Mouse (Mus musculus) kidney, postnatal 0 days (tissue): Measurements from ENCODE around the gene C2cd5. TPM values are rescaled to one million over a fixed set of nuclear protein-coding genes. Genes with fewer than 3 reads are reported as not detected.

Source experiments
- ATAC-seq: fragments of 200-750 bp; cut with Nextera tagmentation; replicated peaks from 2 replicates; pipeline ENCODE4 v1.8.0; 2017; ENCODE audit warnings: low read depth, moderate number of reproducible peaks, moderate TSS enrichment, moderate library complexity; ENCODE audit not compliant: low FRiP score
- DNase-seq: peaks from one replicate; pipeline ENCODE4 v3.0.0-alpha.2; 2016; ENCODE audit warnings: low spot score
- H3K27ac ChIP-seq: fragments of 300-500 bp; sonication (generic); 2 replicates; pipeline ENCODE4 v1.5.1; 2014; ENCODE audit warnings: mild to moderate bottlenecking
- H3K27me3 ChIP-seq: fragments of 300-500 bp; sonication (generic); 2 replicates; pipeline ENCODE4 v1.6.1; 2014; ENCODE audit warnings: low read length, mixed read lengths; ENCODE audit not compliant: insufficient read depth
- H3K36me3 ChIP-seq: fragments of 300-500 bp; sonication (generic); 2 replicates; pipeline ENCODE4 v1.6.1; 2014; ENCODE audit warnings: low read length, mixed read lengths; ENCODE audit not compliant: insufficient read depth
- H3K4me1 ChIP-seq: fragments of 300-500 bp; sonication (generic); replicated peaks from 2 replicates; pipeline ENCODE4 v1.6.1; 2014; ENCODE audit warnings: antibody characterized with exemption, low read length, mixed read lengths; ENCODE audit not compliant: insufficient read depth
- H3K4me2 ChIP-seq: fragments of 300-500 bp; sonication (generic); 2 replicates; pipeline ENCODE4 v1.6.1; 2014; ENCODE audit warnings: mild to moderate bottlenecking, low read length, moderate library complexity, mixed read lengths
- H3K4me3 ChIP-seq: fragments of 300-500 bp; sonication (generic); replicated peaks from 2 replicates; pipeline ENCODE4 v1.5.1; 2014; ENCODE audit warnings: low read depth, low read length
- H3K9ac ChIP-seq: fragments of 300-500 bp; sonication (generic); 2 replicates; pipeline ENCODE4 v1.6.1; 2014; ENCODE audit warnings: low read depth, low read length
- H3K9me3 ChIP-seq: fragments of 300-500 bp; sonication (generic); replicated peaks from 2 replicates; pipeline ENCODE4 v1.6.1; 2016; ENCODE audit warnings: low read length, inconsistent platforms, mixed read lengths
- CTCF ChIP-seq: IDR thresholded peaks from 2 replicates; pipeline ENCODE4 v1.5.1; 2016; ENCODE audit warnings: antibody characterized with exemption, low read depth, mild to moderate bottlenecking, moderate library complexity
- WGBS: fragments of 180-500 bp; shearing (Covaris S2); extraction: QIAGEN DNeasy Blood & Tissue Kit; methylation state at CpG from one replicate; pipeline ENCODE4 v1.1.7; 2014; 5-methylcytosine and 5-hydroxymethylcytosine counted together
- polyA plus RNA-seq: library from polyadenylated mRNA; unstranded; fragments of >200 nt; fragmentation: Nextera tagmentation; extraction: Ambion mirVana; gene quantifications from 2 replicates; pipeline ENCODE4 v1.2.1, GENCODE M21; 2015

Gene C2cd5
- polyA plus RNA-seq, 1 experiment from 2014 or later, result 19.1 TPM

- TF ChIP-seq CTCF, result no peak
- H3K4me3 ChIP-seq, result no peak overlapping the region
- H3K9ac ChIP-seq, result no peak overlapping the region
- WGBS, result 72% methylated on average over 9 of the region's 9 CpGs
- no peak overlapping the region for H3K4me2 ChIP-seq
- no peaks in the 10 kb centered on the region for H3K27me3 ChIP-seq
- DNase-seq (no peak), ATAC-seq (no peak)
- peaks cover 6% of the 10 kb centered on the region; the same call in 1 of the 2 replicates for H3K36me3 ChIP-seq
- no peaks in the 10 kb centered on the region for H3K4me1 ChIP-seq
- H3K9me3 ChIP-seq, result no peaks in the 10 kb centered on the region
- no peak overlapping the region for H3K27ac ChIP-seq
These were observed 31.6 kb downstream of the C2cd5 start for GRCm38 (mm10) chr6:143068181-143068915.

DNA sequence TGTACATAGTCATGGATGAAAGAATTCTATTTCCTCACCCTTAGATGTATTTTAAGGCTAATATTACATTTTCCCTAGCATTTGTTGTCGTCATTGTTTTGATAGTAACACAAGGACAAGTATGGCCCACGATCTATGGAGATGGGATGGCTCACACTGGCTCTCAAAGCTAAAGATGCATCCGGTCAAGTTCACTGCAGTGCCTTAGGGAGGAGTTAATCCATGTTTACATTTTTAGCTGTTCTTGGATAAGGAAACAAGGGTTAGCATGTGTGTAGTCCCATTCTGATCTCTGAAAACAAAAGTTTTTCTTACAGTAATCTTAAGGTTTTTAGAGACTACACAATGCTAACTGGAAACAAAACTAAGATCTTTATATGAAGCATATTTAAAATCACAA lies 32.3 kb downstream of the C2cd5 start:
- no peak overlapping the region for H3K4me3 ChIP-seq
- H3K9me3 ChIP-seq, result no peaks in the 10 kb centered on the region
- whole genome bisulfite sequencing, result 35% methylated on average over 3 of the region's 3 CpGs
- H3K9ac ChIP-seq, result no peak overlapping the region
- peaks cover 4% of the 10 kb centered on the region; the same call in 1 of the 2 replicates for H3K36me3 ChIP-seq
- H3K27me3 ChIP-seq, result no peaks in the 10 kb centered on the region
- no peak overlapping the region for H3K4me2 ChIP-seq
- no peak overlapping the region for H3K27ac ChIP-seq
- no peaks in the 10 kb centered on the region for H3K4me1 ChIP-seq
- DNase-seq (no peak), ATAC-seq (no peak)
- TF ChIP-seq CTCF, result no peak

DNA sequence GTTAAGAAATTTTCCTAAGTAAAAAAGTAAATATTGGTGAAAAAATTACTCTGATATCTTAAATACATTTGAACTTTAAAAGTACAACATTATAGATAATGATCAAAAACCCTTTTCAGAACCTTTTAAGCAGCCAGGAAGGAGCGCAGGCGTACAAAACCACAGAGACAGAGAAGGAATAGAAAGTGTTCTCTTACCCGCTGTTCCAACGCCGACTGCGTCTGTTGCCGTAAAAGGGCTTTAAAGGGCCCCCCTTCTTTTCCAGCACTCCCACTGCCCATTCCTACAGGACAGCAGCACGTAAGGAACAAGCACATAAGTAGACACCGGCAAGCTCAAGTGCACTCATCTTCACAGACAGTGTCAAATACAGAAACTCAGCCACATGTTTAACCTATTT lies 33.1 kb downstream of the C2cd5 start:
- ATAC-seq, result no peak
- peaks cover 4% of the 10 kb centered on the region; the same call in 1 of the 2 replicates for H3K36me3 ChIP-seq
- WGBS, result 86% methylated on average over 9 of the region's 9 CpGs
- H3K27me3 ChIP-seq, result no peaks in the 10 kb centered on the region
- no peak overlapping the region for H3K27ac ChIP-seq
- no peak overlapping the region for H3K9ac ChIP-seq
- no peak overlapping the region for H3K4me3 ChIP-seq
- no peak overlapping the region for H3K4me2 ChIP-seq
- H3K4me1 ChIP-seq, result no peaks in the 10 kb centered on the region
- H3K9me3 ChIP-seq, result no peaks in the 10 kb centered on the region
- DNase-seq, result no peak
- no peak for TF ChIP-seq CTCF

DNA sequence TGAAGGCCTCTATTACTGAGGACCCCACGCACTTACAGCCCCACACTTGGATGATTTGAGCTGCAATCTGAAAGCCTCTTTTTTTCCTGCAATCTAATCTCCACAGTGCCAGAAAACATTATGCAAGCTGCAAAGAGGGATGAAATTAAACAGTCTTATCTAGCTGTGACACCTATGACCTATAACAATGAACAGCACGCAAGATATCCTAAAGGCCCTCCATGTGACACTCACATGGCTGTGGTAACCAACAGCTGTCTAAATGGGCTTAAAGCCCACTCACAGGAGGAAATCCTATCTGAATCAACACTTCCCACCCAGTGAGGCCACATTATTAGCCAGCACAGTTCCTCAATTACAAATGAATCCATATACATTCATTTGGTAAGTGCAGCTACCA lies 35.9 kb downstream of the C2cd5 start:
- no peak overlapping the region for H3K4me2 ChIP-seq
- ATAC-seq (no peak), DNase-seq (no peak)
- no peaks in the 10 kb centered on the region for H3K36me3 ChIP-seq
- H3K9me3 ChIP-seq, result no peaks in the 10 kb centered on the region
- no peak for TF ChIP-seq CTCF
- H3K27me3 ChIP-seq, result no peaks in the 10 kb centered on the region
- H3K4me3 ChIP-seq, result no peak overlapping the region
- 74% methylated on average over 2 of the region's 2 CpGs for WGBS
- no peak overlapping the region for H3K27ac ChIP-seq
- H3K9ac ChIP-seq, result no peak overlapping the region
- H3K4me1 ChIP-seq, result no peaks in the 10 kb centered on the region

DNA sequence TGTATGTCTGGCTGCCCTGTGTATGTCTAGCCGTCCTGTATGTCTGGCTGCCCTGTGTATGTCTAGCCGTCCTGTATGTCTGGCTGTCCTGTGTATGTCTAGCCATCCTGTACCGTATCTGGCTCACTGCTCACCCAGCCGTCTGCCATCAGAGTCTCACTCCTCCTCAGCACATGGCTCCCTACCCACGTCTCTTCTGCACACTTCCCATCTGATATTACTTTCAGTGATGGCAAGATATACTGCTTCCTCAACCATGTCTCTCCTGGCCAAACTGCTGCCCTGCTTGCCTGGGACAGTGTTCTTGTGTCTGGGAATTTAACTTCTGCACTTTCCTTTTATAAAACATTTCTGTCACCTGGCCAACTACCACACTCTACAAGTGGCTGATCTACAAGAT lies 42.3 kb downstream of the C2cd5 start:
- peaks cover 10% of the 10 kb centered on the region; the same call in 1 of the 2 replicates for H3K36me3 ChIP-seq
- no peak for ATAC-seq
- H3K9me3 ChIP-seq, result no peaks in the 10 kb centered on the region
- no peak overlapping the region for H3K4me2 ChIP-seq
- WGBS, result 70% methylated on average over 5 of the region's 5 CpGs
- H3K9ac ChIP-seq, result no peak overlapping the region
- H3K4me1 ChIP-seq, result no peaks in the 10 kb centered on the region
- H3K4me3 ChIP-seq, result no peak overlapping the region
- H3K27ac ChIP-seq, result no peak overlapping the region
- DNase-seq, result no peak
- TF ChIP-seq CTCF, result no peak
- H3K27me3 ChIP-seq, result no peaks in the 10 kb centered on the region

GRCm38 (mm10) chr6:143051566-143051965 lies 48.4 kb downstream of the C2cd5 start:
- Histone ChIP-seq H3K4me1 (no peaks in the 10 kb centered on the region), H3K36me3 (peaks cover 16% of the 10 kb centered on the region; the same call in 1 of the 2 replicates), H3K27me3 (no peaks in the 10 kb centered on the region), H3K4me3 (no peak overlapping the region), H3K9ac (no peak overlapping the region), H3K9me3 (no peaks in the 10 kb centered on the region), H3K4me2 (no peak overlapping the region), H3K27ac (no peak overlapping the region)
- DNase-seq, result no peak
- WGBS, result 77% methylated on average over 5 of the region's 5 CpGs
- TF ChIP-seq CTCF, result no peak
- no peak for ATAC-seq
